ENCODE assay signal across 8 mouse cellular contexts in the genomic region with DNA sequence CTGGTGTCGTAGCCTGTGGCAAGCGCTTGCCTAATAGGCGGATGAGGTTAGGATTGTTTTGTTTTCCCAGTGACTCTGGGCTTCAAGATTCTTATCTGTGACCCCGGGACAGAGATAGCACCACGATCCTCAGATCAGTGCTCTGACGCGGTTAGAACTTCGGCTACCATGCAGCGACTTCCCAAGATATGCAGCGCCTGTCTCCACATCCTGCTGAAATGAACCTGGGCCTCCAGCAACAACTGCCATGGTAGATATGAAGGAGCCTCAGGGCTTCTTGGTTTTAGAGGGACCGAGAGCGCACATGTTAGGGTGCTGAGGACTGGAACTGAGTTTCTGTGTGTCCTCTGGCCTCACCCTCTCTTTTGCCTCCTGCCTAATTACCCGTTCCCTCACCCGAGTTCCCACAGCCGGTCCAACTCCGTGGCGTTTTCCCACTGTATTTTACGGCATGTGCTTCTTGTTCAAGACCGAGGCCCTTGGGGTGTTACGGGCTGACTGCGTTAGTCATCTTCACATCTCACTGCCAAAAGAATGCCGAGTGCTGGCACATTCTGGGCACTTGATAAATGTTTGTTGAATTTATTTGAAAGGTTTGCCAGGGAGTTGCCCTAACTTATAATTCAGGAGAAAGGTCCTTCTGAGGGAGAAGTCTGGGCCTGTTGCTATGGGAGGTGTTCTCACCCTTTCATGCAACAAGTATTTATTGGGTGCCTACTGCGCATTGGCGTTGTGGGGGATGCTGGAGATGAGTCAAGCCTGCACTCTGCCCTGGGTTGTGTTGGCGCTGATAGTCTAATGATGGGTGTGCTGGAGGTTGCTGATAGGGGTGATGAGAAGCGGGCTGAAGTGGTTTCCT. TPM values are rescaled to one million over a fixed set of nuclear protein-coding genes. Genes with fewer than 3 reads are reported as not detected.
A peak's percentile ranks its signal among the peaks of the same experiment; 100 is the strongest.
DNase-seq lines count a peak whose midpoint lies in the region; ATAC-seq and TF ChIP-seq lines count a peak whose summit lies in the region.

No protein-coding gene starts in this region.

- H3K4me2 ChIP-seq in liver, embryonic 16.5 days (ENCODE audit: low read depth, low read length), result peak overlapping the region; percentile 72
- H3K4me2 ChIP-seq in forebrain, embryonic 11.5 days (ENCODE audit: low read depth, low read length, severe bottlenecking), result no peak overlapping the region
- H3K4me2 ChIP-seq in hindbrain, postnatal 0 days (ENCODE audit: low read depth, low read length), result no peak overlapping the region

- peak overlapping the region; percentile 97 for H3K27ac ChIP-seq in liver, embryonic 16.5 days (ENCODE audit: low read length)
- H3K27ac ChIP-seq in forebrain, embryonic 11.5 days (ENCODE audit: low read depth, low read length), result no peak overlapping the region
- no peak overlapping the region for H3K27ac ChIP-seq in hindbrain, postnatal 0 days

- peaks cover 5% of the 10 kb centered on the region for H3K36me3 ChIP-seq in megakaryocyte, embryonic 14.5 days (replicated peaks; ENCODE audit: low read length)
- H3K36me3 ChIP-seq in liver, embryonic 16.5 days (ENCODE audit: control insufficient read depth, insufficient read depth), result no peaks in the 10 kb centered on the region
- H3K36me3 ChIP-seq in forebrain, embryonic 11.5 days (ENCODE audit: control insufficient read depth, insufficient read depth, low read length), result no peaks in the 10 kb centered on the region
- no peaks in the 10 kb centered on the region for H3K36me3 ChIP-seq in hindbrain, postnatal 0 days (ENCODE audit: insufficient read depth, low read length)

- DNase-seq in c-Kit-positive CD71-positive TER-119-positive erythroid progenitor cells, embryonic 14.5 days (ENCODE audit: low spot score), result peak; percentile 97
- peak; percentile 80 for DNase-seq in urinary bladder, postnatal 14 days (ENCODE audit: low spot score)
- DNase-seq in right cerebral cortex, postnatal 25 days, result no peak
- no peak for DNase-seq in forebrain, embryonic 11.5 days (ENCODE audit: low spot score)
- no peak for DNase-seq in hindbrain, postnatal 0 days (ENCODE audit: low spot score)

- ATAC-seq in megakaryocyte, adult 5-6 weeks (ENCODE audit: poor library complexity, severe bottlenecking), result no peak
- ATAC-seq in liver, embryonic 16.5 days (ENCODE audit: low read depth), result peak; percentile 90
- no peak for ATAC-seq in forebrain, embryonic 11.5 days (replicated peaks; ENCODE audit: low FRiP score)
- no peak for ATAC-seq in hindbrain, postnatal 0 days

- TF ChIP-seq CTCF in hindbrain, postnatal 0 days (IDR thresholded peaks at IDR 0.05; ENCODE audit: low read depth), result no peak

- H3K4me1 ChIP-seq in megakaryocyte, embryonic 14.5 days, result peaks cover 63% of the 10 kb centered on the region
- H3K4me1 ChIP-seq in liver, embryonic 16.5 days (ENCODE audit: control insufficient read depth, low read depth, low read length), result peaks cover 66% of the 10 kb centered on the region
- no peaks in the 10 kb centered on the region for H3K4me1 ChIP-seq in forebrain, embryonic 11.5 days (replicated peaks; ENCODE audit: control insufficient read depth, insufficient read depth, low read length)
- H3K4me1 ChIP-seq in hindbrain, postnatal 0 days (ENCODE audit: insufficient read depth, low read length), result no peaks in the 10 kb centered on the region

- no peaks in the 10 kb centered on the region for H3K9me3 ChIP-seq in megakaryocyte, embryonic 14.5 days
- no peaks in the 10 kb centered on the region for H3K9me3 ChIP-seq in liver, embryonic 16.5 days (replicated peaks; ENCODE audit: control insufficient read depth, low read length)
- H3K9me3 ChIP-seq in forebrain, embryonic 11.5 days (ENCODE audit: control insufficient read depth, low read length), result no peaks in the 10 kb centered on the region
- no peaks in the 10 kb centered on the region for H3K9me3 ChIP-seq in hindbrain, postnatal 0 days (ENCODE audit: low read length)

- H3K27me3 ChIP-seq in megakaryocyte, embryonic 14.5 days (replicated peaks), result no peaks in the 10 kb centered on the region
- no peaks in the 10 kb centered on the region for H3K27me3 ChIP-seq in liver, embryonic 16.5 days (ENCODE audit: control insufficient read depth, insufficient read depth, low read depth, low read length)
- no peaks in the 10 kb centered on the region for H3K27me3 ChIP-seq in forebrain, embryonic 11.5 days (ENCODE audit: control insufficient read depth, insufficient read depth, low read length)
- no peaks in the 10 kb centered on the region for H3K27me3 ChIP-seq in hindbrain, postnatal 0 days (ENCODE audit: insufficient read depth, low read length)

- H3K4me3 ChIP-seq in megakaryocyte, embryonic 14.5 days (replicated peaks), result peak overlapping the region; percentile 67
- H3K4me3 ChIP-seq in liver, embryonic 16.5 days (ENCODE audit: low read depth, low read length), result peak overlapping the region; percentile 32
- no peak overlapping the region for H3K4me3 ChIP-seq in forebrain, embryonic 11.5 days (ENCODE audit: low read depth, low read length)
- no peak overlapping the region for H3K4me3 ChIP-seq in hindbrain, postnatal 0 days (ENCODE audit: low read length)

- 29% methylated on average over 26 of the region's 26 CpGs for WGBS in liver, embryonic 16.5 days (ENCODE audit: insufficient replicate concordance)
- 87% methylated on average over 26 of the region's 26 CpGs for WGBS in forebrain, embryonic 11.5 days
- WGBS in hindbrain, postnatal 0 days, result 70% methylated on average over 26 of the region's 26 CpGs

- H3K9ac ChIP-seq in liver, embryonic 16.5 days (ENCODE audit: low read depth, low read length), result peak overlapping the region; percentile 66
- no peak overlapping the region for H3K9ac ChIP-seq in forebrain, embryonic 11.5 days (ENCODE audit: low read length)
- no peak overlapping the region for H3K9ac ChIP-seq in hindbrain, postnatal 0 days (replicated peaks; ENCODE audit: low read length)

RNA-seq across cellular contexts. Expression of gene Aff1, which starts 45.3 kb away (rescaled TPM):
- 12.0 and 13.6 TPM in 2 replicates for polyA plus RNA-seq in megakaryocyte, embryonic 14.5 days (2012; ENCODE audit: insufficient read depth, low replicate concordance)
- total RNA-seq in megakaryocyte, adult 5-6 weeks (2015), result 45.0 and 51.0 TPM in 2 replicates
- 16.3 and 29.0 TPM in 2 replicates for total RNA-seq in megakaryocyte, adult 5-6 weeks (2017)
- polyA plus RNA-seq in liver, embryonic 16.5 days (2015; fragmentation: Nextera tagmentation; extraction: Ambion mirVana), result 13.5 and 17.7 TPM in 2 replicates
- polyA plus RNA-seq in forebrain, embryonic 11.5 days (2014; fragmentation: Nextera tagmentation; extraction: Ambion mirVana), result 7.1 and 7.9 TPM in 2 replicates
- total RNA-seq in hindbrain, postnatal 0 days (2014; rRNA removed), result 4.0 and 4.1 TPM in 2 replicates
- polyA plus RNA-seq in hindbrain, postnatal 0 days (2015; fragmentation: Nextera tagmentation; extraction: Ambion mirVana), result 1.3 and 2.6 TPM in 2 replicates

Comparison
In these comparisons a context has a peak if more than half of its experiments do, and no peak if none do; other contexts are left out.
1. H3K4me3 ChIP-seq: peak in megakaryocyte, embryonic 14.5 days (single experiment) and liver, embryonic 16.5 days (single experiment); none in forebrain, embryonic 11.5 days (single experiment) and hindbrain, postnatal 0 days (single experiment).
2. DNase-seq: peak in c-Kit-positive CD71-positive TER-119-positive erythroid progenitor cells, embryonic 14.5 days (single experiment) and urinary bladder, postnatal 14 days (single experiment); none in right cerebral cortex, postnatal 25 days (single experiment), forebrain, embryonic 11.5 days (single experiment) and hindbrain, postnatal 0 days (single experiment).